8 mouse cellular contexts compared by ENCODE assay signal in the genomic region with DNA sequence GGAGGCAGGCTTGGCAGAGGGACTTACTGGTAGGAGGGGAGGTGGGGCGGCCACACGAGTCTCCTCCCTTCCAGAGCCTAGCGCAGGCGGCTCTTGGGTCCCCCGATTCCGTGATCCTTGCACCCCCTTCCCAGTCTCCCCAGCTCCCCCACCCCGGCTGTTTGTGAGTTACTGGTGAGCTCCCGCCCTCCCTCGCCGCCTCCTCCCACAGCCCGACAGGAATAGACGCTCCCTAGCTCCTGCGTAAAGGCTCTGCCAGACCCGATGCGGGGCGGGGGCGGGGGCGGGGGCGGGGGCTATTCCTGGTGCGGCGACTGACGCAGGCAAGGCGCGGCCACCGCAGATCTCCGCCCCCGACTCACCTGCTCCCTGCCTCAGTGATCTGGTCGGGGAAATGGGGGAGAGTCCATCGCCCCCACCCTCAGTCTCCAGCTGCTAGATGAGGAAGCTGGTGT.
DNase-seq lines count a peak whose midpoint lies in the region; ATAC-seq and TF ChIP-seq lines count a peak whose summit lies in the region.

No protein-coding gene starts in this region.

- 2% methylated on average over 21 of the region's 29 CpGs for WGBS in forebrain, embryonic 13.5 days
- WGBS in midbrain, embryonic 15.5 days: 3% methylated on average over 29 of the region's 29 CpGs
- WGBS in lung, adult 2 months: 6% methylated on average over 29 of the region's 29 CpGs

- H3K4me1 ChIP-seq in forebrain, embryonic 13.5 days: peaks cover 41% of the 10 kb centered on the region
- peaks cover 30% of the 10 kb centered on the region for H3K4me1 ChIP-seq in midbrain, embryonic 15.5 days
- H3K4me1 ChIP-seq in lung, adult 2 months (ENCODE audit: control insufficient read depth, insufficient read depth, low read length): 0 out of 2 replicates have a peak, but pooled peaks cover 4% of the 10 kb centered on the region

- no peak for TF ChIP-seq CTCF in layer of hippocampus, adult 2 months (conservative IDR thresholded peaks at IDR 0.05)
- no peak for TF ChIP-seq CTCF in lung, adult 2 months (IDR thresholded peaks at IDR 0.05; ENCODE audit: insufficient read depth, low read length)

- no peak for ATAC-seq in forebrain, embryonic 13.5 days
- ATAC-seq in midbrain, embryonic 15.5 days (replicated peaks): no peak

- peaks cover 94% of the 10 kb centered on the region for H3K27me3 ChIP-seq in forebrain, embryonic 13.5 days
- peaks cover 7% of the 10 kb centered on the region; the same call in 1 of the 2 replicates for H3K27me3 ChIP-seq in midbrain, embryonic 15.5 days (replicated peaks)

- H3K27ac ChIP-seq in forebrain, embryonic 13.5 days: no peak overlapping the region
- peak overlapping the region; percentile 99 for H3K27ac ChIP-seq in layer of hippocampus, adult 2 months
- no peak overlapping the region for H3K27ac ChIP-seq in midbrain, embryonic 15.5 days

- no peak overlapping the region for H3K9ac ChIP-seq in forebrain, embryonic 13.5 days
- no peak overlapping the region for H3K9ac ChIP-seq in midbrain, embryonic 15.5 days

- DNase-seq in layer of hippocampus, adult 11-12 months (ENCODE audit: low spot score): peak; percentile 73
- no peak for DNase-seq in layer of hippocampus, adult 9-10 months (ENCODE audit: low spot score)
- peak; percentile 69 to 84 for DNase-seq in layer of hippocampus, adult 2 months (ENCODE audit: low spot score in 2 of 2)
- DNase-seq in thymus, postnatal 0 days (ENCODE audit: low spot score): no peak
- DNase-seq in kidney, adult 9 months: no peak
- no peak for DNase-seq in lung, adult 2 months

- no peak overlapping the region for H3K4me3 ChIP-seq in forebrain, embryonic 13.5 days
- H3K4me3 ChIP-seq in layer of hippocampus, adult 2 months: peak overlapping the region; percentile 84
- H3K4me3 ChIP-seq in midbrain, embryonic 15.5 days: no peak overlapping the region
- no peak overlapping the region for H3K4me3 ChIP-seq in lung, adult 2 months (replicated peaks; ENCODE audit: extremely low read depth, low read depth, low read length)

- no peaks in the 10 kb centered on the region for H3K36me3 ChIP-seq in forebrain, embryonic 13.5 days (ENCODE audit: poor library complexity, severe bottlenecking)
- H3K36me3 ChIP-seq in midbrain, embryonic 15.5 days (replicated peaks): no peaks in the 10 kb centered on the region

- TF ChIP-seq POLR2A in lung, adult 2 months (IDR thresholded peaks at IDR 0.05; ENCODE audit: borderline replicate concordance, extremely low read depth, low read depth, low read length): no peak

- peak overlapping the region; percentile 35 for H3K4me2 ChIP-seq in forebrain, embryonic 13.5 days
- H3K4me2 ChIP-seq in midbrain, embryonic 15.5 days: peak overlapping the region; percentile 30

- no peaks in the 10 kb centered on the region for H3K9me3 ChIP-seq in forebrain, embryonic 13.5 days (replicated peaks)
- no peaks in the 10 kb centered on the region for H3K9me3 ChIP-seq in midbrain, embryonic 15.5 days

Comparison
In these comparisons a context has a peak if more than half of its experiments do, and no peak if none do; other contexts are left out.
1. DNase-seq: peak in layer of hippocampus, adult 11-12 months (single experiment) and layer of hippocampus, adult 2 months (2 of 2); none in layer of hippocampus, adult 9-10 months (single experiment), thymus, postnatal 0 days (single experiment), kidney, adult 9 months (single experiment) and lung, adult 2 months (single experiment).